Mouse (Mus musculus): ENCODE measurements at regions not wholly inside any gene's neighbourhood (a gene's known extent, or its start where the extent isn't known, plus 50 kb on each side); places are given as distances from the start of the nearest gene placed in this dataset.

DNA sequence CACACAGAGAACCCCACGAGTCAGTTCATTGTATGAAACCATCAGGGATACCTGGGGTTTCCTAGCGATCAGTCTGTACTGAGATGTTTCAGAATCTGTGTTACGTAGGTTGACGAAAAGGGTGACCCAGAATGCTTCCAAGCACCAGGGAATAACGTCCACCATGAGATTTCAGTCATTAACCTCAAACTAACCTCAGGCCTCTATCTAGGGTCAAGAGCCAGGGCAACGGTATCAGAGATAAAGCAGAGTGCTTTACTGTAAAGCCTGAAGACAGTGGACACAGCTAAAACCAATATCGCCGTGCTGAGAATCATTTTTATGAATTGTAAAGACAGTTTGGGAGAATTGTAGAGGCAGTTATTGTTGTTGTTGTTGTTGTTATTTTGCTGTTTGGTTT lies 52.9 kb upstream of the Errfi1 start:
- no peak for DNase-seq (ENCODE audit: low spot score in 2 of 2)

DNA sequence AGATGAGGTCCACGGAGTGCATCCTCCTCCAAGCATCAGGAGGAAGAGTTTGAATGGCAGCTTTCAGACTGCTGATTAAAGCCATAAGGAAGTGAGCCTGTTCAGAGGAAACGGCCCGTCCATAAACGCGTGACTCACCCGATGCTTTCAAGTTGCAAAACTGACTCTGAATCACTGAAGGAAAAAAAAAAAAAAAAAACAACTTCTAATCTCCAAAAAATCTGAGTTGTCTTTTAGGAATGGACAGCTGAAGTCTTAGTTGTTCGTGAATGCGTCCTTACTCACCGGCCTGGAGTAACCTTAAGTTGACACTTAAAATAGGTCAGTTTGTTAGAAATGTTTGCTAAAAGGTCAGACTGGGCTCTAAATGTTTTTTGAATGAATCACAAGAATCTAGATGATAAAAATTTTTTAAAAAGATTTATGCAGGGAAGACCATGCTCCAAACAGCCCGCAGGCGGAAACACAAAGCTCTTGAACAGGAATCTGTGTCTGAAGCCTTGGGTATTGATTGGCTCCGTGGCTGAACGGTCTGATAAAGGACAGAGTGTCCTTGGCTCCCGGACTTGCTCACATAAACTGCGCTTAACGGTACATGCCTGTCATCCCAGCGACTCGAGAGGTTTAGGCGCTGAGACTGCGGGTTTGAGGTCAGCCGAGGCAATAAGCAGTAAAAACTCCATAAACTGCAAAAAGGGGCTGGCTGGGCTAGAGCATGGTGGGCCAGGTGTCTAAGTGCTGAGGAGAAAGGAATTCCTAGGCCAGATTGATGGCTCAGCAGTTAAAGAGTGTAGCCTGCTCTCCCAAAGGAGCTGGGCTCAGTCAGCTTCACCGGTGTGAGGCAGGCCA lies 53.9 kb upstream of the Errfi1 start:
- no peak for DNase-seq (ENCODE audit: low spot score in 2 of 2)

DNA sequence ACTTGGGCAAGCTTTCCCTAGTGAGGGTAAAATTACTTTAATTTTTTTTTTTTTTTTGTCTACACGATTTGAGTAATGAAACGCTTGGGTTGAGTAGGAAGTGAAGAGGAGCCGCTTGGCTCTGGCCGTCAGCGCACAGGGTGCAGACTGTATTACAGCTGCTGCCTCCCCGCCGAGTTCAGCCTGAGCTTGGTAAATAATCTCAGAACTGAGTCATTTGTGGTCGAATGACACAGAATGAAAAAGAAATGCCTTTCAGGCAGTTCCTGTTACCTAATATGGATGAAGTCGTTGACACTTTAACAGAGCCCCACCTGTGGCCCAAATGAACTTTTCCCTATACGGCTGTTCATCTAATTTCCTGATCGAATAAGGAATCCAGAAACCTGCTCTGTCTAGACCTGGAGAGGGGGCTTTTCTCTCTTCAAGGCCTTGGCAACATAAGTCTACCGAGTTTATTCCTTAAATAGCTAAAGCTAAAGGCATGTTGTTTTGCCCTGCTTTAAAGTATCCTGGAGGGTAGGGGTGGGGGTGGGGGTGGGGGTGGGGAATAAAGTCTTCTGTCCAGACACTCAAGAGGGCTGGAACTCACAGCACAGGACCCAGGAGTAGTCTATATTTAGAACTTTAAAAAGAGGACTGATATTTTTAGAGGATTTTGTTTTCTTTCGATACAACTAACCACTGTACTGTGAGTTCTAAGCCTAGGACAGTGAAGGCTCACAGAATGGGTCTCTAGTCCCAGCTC lies 54.8 kb upstream of the Errfi1 start:
- DNase-seq (ENCODE audit: low spot score in 2 of 2), result peak in 1 of 2 experiments; percentile 19

DNA sequence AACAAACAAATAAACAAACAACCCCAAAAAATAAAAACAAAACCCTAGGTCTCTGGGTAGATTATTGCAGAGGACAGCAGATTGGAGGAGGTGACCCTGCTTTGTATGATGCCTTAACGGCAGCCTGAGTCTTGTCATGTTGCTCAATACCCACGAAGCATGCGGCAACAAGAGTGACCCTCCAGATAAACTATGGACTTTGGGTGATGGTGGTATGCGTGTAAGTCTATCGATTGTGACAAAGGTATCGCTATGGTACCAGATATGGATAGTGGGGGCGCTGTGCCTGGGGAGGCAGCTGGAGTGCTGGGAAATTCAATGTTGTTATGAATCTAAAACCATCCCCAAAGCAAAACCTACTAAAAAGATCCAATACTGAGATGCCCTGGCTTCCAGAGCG lies 55.4 kb upstream of the Errfi1 start:
- no peak for DNase-seq (ENCODE audit: low spot score in 2 of 2)

DNA sequence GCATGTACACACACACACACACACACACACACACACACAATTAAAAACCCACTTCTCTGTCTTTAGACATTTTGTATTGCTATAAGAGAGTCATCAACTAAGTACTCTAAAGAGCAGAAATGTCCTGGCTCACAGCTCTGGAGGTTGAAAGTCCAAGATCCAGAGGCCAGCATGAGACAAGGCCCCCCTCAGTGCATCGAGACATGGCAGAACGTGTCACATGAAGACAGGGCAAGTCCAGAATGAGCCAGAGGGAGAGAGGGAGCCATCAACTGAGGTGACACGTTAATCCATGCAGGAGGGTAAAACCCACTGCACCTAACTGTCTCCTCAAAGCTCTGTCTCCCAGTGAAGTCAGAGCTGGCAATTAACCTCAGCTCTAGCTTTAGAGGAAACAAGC lies 56.7 kb upstream of the Errfi1 start:
- DNase-seq (ENCODE audit: low spot score in 2 of 2), result no peak

DNA sequence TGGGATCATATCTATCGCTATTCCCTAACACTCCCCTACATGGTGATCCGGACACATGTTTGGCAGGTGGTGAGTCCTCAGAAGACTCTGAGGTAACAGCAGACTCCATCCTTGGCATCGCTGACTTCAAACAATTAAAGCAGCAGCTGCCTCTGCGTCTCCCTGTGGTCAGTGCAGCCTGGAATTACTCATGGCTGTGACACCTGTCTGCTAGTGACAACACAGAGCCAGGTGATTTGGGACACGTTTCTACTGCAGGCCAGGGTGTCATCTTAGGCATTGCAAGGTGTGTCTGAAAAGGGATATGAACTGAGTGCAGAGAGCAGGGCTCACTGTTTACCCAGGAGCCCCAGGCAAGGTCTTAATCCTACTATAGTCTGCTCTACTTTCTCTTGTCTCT lies 58.8 kb upstream of the Errfi1 start:
- no peak for DNase-seq (ENCODE audit: low spot score in 2 of 2)

DNA sequence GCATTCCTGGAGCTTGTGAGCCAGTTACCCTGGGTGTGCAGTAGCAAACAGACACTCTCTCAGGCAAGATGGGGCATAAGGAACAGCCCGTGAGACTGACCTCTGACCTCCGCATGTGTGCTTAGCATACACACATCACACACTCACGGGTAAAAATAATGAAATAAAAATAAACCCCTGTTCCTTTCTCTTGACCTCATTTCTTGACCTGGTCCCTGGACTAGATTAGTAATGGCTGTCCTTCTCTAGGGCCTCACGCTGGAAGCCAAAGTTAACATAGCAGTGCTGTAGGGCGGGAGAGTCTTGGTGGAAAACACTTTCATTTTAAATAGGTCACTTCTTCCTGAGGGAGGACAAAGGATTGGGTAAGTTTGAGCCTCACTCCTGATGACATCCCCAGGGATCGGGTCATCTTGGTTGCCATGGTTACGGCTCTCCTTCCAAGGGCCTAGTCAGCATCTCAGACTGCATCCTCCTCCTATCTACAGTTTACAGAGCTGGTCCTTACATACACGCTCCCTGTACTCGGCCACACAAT lies 59.4 kb upstream of the Errfi1 start:
- no peak for DNase-seq (ENCODE audit: low spot score in 2 of 2)

DNA sequence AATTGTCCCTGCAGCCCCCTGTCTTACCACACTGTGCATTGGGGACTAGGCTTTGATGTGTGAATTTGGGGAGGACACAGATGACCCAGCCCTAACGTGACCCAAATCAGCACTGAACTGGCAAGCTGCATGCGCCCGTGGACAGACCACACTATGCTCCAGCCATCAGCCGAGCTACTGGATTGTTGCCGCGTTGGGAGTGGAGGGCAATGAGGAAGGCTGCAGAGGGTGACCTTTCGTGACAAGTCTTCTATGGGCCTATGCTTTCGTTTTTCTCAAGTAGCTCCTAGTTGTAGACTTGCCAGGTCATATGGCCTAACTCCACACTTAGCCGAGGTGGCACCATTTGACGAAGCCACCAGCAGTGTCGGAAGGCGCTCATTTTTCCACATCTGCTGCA lies 60.6 kb upstream of the Errfi1 start:
- DNase-seq (ENCODE audit: low spot score in 2 of 2), result no peak

DNA sequence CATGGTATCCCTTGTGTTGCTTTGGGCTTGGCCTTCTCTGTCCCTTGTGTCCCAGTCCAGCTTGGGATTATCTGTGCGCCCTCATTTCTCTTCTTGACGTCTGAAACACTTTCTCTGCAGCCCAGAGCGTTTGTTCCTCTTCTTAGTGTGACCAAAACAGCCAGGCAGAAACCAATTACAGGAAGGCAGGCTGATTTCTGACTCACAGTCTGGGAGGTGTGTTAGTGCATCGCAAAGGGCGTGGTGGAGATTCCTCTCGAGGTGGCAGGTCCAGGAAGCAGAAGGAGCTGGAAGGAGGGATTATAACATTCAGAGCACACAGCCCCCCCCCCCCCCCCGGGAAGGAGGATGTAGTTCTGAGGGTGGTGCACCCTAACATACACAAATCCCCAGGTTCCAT lies 64.6 kb upstream of the Errfi1 start:
- no peak for DNase-seq (ENCODE audit: low spot score in 2 of 2)

DNA sequence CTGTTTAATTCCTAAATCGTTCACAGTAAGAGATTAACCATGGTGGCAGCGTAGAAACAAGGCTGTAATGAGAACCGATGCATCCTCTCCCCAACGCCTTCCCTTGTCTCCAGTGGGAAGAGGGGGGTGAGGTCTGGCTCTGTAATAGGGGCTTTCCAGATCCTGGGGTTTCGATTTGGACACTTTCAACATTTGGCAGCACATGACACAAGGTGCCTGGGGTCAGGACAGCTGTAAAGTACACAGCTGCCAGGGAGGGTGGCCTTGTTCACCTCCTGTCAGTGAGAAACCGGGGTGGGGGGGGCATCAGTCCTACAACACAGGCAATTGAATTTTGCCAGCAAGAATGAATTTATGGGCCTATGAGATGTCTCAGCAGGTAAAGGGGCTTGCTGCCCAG lies 66.6 kb upstream of the Errfi1 start:
- no peak for DNase-seq (ENCODE audit: low spot score in 2 of 2)

DNA sequence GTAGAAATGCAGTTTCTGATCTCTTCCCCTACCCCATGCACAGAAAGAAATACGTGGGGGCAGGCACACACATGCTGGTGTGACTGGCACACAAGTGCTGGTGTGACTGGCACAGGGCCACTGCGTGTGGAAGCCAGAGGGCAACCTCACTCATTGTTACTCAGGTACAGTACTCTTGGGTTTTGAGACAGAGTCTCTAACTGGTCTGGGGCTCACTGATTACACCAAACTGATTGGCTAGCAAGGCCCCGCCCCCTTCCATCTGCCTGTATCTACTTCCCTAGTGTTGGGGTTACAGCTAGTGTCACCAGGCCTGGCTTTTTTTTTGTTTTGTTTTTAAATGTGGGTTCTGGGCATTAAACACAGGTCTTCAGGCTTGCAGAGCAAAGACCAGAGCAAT lies 67.1 kb upstream of the Errfi1 start:
- DNase-seq (ENCODE audit: low spot score in 2 of 2), result no peak

DNA sequence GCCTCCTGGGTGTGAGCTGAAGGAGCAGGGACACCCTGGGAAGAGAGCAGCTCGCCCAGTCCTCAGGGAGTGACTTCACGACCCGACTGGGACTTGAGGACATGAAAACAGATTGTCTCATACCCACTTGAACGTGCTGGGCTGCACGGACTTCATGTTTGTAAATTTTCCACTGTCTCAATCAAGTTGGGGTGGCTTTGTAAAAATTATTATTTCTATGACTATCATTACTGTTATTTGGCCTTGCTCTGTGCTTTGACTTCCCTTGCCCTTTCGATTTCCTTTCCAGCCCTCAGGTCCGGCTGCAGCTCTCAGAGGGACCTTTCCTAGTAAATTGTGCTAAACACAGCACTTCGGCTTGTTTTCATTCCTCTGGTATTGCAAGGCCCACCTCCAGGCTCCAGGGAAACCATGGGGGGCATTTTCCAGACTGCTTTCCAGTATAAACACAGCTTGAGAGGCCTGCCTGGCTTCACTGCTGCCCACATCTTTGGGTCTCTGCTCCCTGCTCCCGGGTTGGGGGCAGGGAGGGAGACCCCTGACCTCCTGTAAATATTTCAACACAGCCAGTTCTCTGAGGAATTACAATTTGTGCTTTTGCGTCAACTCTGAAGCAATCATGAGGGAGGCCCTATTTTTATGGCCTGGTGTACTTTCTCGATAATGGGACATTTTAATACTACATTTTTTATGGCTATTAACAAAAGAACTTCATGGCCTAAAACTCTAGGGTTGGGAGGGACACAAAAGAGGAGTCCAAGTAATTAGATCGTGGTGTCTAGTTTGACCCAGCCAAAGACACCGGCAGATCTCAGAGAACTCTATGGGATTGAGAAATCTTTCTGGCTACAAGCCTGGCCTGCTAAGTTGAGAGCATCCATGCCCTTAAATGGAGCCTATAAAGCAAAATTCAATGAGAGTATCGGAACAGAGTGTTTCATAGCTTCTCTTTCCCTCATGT lies 68.9 kb upstream of the Errfi1 start:
- no peak for DNase-seq (ENCODE audit: low spot score in 2 of 2)

DNA sequence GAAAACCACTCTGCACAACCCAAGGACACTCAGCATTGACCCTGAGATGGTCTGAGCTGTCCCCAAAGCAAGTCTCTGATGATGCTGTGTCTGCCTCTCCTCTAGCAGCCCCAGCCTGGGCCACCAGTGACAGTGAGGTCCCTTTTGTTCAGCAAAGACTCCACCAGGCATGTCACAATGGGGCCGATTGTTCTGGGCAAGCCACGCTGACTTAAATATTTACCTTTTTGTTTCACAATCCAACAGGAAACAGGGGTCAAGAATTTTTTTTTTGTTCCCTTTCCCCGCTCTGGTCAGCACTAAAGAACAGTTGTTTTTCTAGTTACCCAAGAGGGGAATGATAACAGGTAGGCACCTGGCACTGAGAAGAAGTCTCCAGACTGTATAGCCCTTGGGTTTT lies 72.4 kb upstream of the Errfi1 start:
- no peak for DNase-seq (ENCODE audit: low spot score in 2 of 2)

DNA sequence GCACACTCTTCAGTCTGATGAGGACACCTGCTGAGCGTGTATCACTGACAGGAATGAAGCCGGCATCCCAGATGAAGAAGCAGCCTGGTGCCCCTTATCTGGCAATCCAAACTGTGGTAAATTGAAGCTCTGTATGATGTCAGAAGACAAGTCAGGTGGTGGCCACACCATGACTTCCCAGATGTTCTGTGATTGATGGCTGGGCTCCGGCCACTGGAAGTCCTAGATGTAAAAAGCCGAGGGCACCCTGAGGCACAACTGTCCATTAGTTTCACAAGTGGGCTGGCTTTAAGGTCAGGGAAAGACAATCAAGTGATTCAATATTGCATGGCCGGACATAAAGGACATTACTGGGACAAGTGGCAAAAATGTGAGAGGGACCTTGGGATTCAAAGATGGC lies 74.4 kb upstream of the Errfi1 start:
- DNase-seq (ENCODE audit: low spot score in 2 of 2), result no peak

DNA sequence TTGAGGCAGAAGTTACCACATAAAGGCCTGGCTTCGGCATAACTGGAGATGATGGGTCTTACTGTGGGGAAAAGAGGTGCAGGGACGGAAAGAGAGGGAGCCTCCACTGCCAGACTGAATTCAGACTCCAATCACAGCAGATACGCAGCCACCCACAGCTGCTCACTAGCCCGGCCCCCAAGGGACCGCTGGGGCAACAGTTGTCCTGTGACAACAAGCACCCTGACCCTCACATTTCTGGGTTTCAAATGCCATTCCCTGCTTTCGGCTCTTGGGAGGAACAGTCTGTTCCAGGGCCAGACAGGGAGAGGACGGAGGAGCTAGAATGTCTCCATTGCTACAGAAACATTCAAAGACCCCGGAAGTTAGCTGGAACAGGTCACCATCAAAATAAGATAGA lies 75.0 kb upstream of the Errfi1 start:
- DNase-seq (ENCODE audit: low spot score in 2 of 2), result no peak

DNA sequence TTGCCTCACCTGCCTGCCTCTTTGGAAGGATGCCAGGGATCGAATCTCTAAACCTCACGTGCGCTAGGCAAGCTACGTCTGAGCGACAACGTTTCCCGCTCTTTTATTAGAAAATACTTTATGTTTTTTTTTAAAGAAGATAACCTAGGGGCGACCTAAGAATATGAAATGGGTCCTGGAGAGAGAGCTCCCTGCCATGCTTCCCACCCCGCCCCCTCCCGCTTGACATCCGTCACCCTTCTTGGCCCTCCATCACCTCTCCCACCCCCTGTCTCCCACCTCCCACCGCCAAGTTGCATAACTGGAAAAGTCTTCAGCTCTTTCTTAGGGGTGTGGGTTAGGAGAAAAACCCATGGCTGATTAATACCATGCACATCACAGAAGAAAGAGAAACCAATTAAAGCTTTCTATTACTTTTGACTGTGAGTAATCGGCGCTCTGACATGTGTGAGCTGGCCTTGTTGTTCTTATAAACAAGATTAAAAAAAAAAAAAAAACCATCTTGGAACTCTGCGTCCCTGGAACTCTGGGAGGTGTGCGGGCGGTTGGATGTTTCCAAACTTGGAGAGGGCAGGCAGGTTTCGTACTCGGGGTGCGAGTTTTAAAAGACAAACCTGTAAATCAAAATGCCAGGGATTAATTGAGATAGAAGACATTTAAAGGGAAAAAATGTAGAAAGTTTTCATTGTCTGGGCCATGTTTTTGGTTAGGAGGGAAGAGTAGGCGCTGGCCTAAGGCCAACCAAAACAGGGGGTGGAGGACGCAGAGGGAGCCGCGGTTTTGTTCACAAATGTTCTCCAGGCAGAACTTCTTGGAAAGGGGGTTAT lies 77.8 kb upstream of the Errfi1 start:
- DNase-seq (ENCODE audit: low spot score in 2 of 2), result no peak

DNA sequence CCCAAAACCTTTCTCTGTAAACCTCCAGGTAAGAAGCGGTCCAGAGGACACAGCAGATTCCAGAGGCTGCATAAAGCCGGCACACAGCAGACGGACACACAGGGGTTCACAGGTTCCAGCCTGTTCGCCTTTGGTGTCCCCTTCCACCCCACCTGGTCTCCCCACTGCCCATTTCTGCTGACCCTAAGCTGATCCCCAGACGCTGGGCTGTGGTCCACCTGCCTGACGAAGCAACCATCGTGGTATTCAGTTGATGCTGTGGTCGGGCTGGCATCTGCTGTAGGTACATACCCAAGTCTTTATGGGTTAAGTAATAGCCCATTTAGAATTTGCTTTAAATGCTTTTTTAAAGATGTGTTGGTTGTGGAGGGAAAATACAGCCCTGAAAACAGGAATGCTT lies 78.4 kb upstream of the Errfi1 start:
- DNase-seq (ENCODE audit: low spot score in 2 of 2), result no peak

DNA sequence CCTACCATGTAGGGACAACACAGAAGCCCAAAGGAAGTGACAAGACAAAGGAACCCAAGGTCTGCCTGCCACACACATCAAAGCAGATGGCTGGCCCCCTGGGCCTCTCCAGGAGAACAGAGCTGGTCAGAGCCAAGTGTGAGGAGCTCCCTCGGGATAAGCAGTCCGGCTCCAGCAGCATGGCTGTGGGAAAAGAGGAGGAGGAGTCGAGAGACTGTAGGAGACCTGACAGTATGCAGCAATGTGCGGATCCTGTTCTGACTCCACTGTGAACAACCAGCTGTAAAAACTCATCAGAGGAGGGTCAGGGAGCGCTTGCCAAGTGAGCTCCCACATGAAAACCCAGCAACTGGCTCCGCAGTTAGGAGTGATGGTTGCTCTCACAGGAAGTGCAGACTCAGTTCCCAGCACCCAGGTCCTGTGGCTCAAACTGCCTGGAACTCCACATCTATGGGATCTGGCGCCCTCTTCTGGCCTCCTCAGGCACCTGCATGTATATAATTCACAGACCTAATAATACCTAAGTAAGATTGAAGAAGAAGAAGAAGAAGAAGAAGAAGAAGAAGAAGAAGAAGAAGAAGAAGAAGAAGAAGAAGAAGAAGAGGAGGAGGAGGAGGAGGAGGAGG lies 79.3 kb upstream of the Errfi1 start:
- no peak for DNase-seq (ENCODE audit: low spot score in 2 of 2)

DNA sequence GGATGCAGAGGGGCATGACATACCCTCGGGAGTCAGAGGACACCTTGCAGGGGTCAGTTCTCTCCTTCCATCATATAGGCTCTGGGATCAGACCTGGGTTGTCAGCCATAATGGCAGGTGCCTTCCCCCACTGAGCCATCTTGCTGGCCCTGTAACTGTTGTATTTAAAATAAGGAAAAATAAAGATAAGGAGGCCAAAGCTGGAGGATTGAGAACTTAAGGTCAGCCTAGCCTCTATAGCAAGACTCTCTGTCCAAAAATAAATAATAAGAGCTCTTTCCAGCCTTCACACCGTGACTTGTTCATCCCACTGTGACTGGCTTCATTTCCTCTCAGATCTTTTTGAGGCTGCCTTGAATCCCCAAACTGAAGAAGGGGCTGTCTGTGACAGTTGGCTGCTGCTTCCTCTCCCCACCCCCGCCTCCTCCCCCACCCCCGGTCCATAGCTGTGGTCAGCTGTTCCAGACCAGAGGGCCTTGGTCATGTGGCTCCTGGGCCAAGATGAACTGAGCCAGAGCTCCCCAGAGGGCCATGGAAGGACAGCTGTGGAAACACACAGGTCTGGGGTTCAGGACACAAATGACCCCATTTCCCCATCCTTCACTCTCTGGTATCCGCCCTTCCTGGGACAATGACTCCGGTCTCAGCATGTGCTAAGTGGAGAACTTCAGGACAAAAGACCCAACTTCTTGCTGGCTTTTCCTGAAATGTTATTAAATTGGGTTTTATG lies 81.6 kb upstream of the Errfi1 start:
- no peak for DNase-seq (ENCODE audit: low spot score in 2 of 2)

DNA sequence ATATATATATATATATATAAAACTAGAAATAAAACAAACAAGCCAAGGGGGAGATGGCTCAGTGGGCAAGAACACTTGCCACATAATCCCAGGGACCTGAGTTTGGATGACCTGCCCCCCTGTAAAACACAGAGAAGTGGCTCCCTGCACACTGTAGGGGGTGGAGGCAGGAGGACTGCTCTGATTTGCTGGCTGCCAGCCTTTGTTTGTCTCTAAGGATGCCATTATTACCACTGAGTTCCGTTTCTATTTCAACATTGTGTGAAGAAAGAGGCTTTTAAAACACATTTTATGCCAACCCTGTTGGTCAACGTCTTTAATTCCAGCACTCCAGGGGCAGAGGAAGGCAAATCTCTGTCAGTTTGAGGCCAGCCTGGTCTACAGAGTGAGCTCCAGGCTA lies 82.2 kb upstream of the Errfi1 start:
- DNase-seq (ENCODE audit: low spot score in 2 of 2), result no peak
